Mouse (Mus musculus) thymus, adult 18-20 months (tissue): ENCODE measurements at regions not wholly inside any gene's neighbourhood (a gene's known extent, or its start where the extent isn't known, plus 50 kb on each side); places are given as distances from the start of the nearest gene placed in this dataset.

Experiments used
- DNase-seq, 2 experiments: peaks; one replicate each; pipeline ENCODE4 v3.0.0; 2022; ENCODE audit warnings: mixed read lengths in 2 of 2

GRCm38 (mm10) chr7:83031101-83031500 lies 164.0 kb downstream of the Mex3b start:
- no peak for DNase-seq

GRCm38 (mm10) chr7:83032025-83032424 lies 164.9 kb downstream of the Mex3b start:
- no peak for DNase-seq

- no peak for DNase-seq
Measured at GRCm38 (mm10) chr7:83032924-83033323, 165.8 kb downstream of the Mex3b start.

GRCm38 (mm10) chr7:83035190-83035589 lies 168.1 kb downstream of the Mex3b start:
- no peak for DNase-seq

GRCm38 (mm10) chr7:83036397-83036796 lies 169.3 kb downstream of the Mex3b start:
- no peak for DNase-seq

GRCm38 (mm10) chr7:83037100-83037499 lies 170.0 kb downstream of the Mex3b start:
- DNase-seq: no peak

- no peak for DNase-seq
Measured at GRCm38 (mm10) chr7:83037714-83038113, 170.6 kb downstream of the Mex3b start.

GRCm38 (mm10) chr7:83043746-83044145 lies 176.6 kb downstream of the Mex3b start:
- DNase-seq: no peak

- no peak for DNase-seq
Measured at GRCm38 (mm10) chr7:83045266-83045665, 178.1 kb downstream of the Mex3b start.

GRCm38 (mm10) chr7:83050011-83050410 lies 182.9 kb downstream of the Mex3b start:
- no peak for DNase-seq

- DNase-seq: no peak
Measured at GRCm38 (mm10) chr7:83050833-83051497, 183.8 kb downstream of the Mex3b start.

- no peak for DNase-seq
Measured at GRCm38 (mm10) chr7:83056101-83056935, 189.2 kb downstream of the Mex3b start.

GRCm38 (mm10) chr7:83060318-83060717 lies 193.2 kb downstream of the Mex3b start:
- DNase-seq: no peak

GRCm38 (mm10) chr7:83060733-83061132 lies 193.6 kb downstream of the Mex3b start:
- DNase-seq: no peak

GRCm38 (mm10) chr7:83061197-83061893 lies 194.2 kb downstream of the Mex3b start:
- no peak for DNase-seq

- DNase-seq: no peak
Measured at GRCm38 (mm10) chr7:83061894-83062477, 194.9 kb downstream of the Mex3b start.

- no peak for DNase-seq
Measured at GRCm38 (mm10) chr7:83063559-83063958, 196.4 kb downstream of the Mex3b start.

- DNase-seq: no peak
Measured at GRCm38 (mm10) chr7:83065341-83065740, 198.2 kb downstream of the Mex3b start.

GRCm38 (mm10) chr7:83074399-83074970 lies 207.4 kb downstream of the Mex3b start:
- no peak for DNase-seq

GRCm38 (mm10) chr7:83075159-83075952 lies 208.2 kb downstream of the Mex3b start:
- DNase-seq: no peak

- DNase-seq: no peak
Measured at GRCm38 (mm10) chr7:83077035-83077918, 210.1 kb downstream of the Mex3b start.
